Mouse (Mus musculus): ENCODE results near the gene Nedd4.

DNA sequence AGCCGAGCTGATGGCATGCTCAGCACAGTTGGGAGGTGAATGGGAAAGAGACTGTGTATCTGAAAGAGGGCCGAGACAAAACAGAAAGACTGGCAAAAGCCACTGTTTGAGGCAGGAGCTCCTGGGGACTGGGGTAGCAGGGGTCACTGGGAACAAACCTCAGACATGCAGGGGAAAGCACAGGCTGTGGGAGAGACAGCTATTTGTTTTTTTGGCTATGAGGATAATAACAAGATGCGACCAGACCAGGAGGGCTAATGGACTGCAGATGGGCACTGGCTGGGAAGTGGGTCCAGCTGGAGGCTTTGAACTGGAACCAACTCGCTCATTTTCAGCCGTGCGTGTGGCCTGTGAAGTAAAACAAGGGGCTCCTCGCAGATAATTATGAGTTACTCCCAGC is 91.6 kb downstream of the Nedd4 start:
- TF ChIP-seq CTCF (IDR thresholded peaks at IDR 0.05; ENCODE audit: low read depth) (no peak), EP300 (optimal IDR thresholded peaks at IDR 0.05) (no peak)
